Mouse (Mus musculus): ENCODE measurements around the gene Cpa4.

DNA sequence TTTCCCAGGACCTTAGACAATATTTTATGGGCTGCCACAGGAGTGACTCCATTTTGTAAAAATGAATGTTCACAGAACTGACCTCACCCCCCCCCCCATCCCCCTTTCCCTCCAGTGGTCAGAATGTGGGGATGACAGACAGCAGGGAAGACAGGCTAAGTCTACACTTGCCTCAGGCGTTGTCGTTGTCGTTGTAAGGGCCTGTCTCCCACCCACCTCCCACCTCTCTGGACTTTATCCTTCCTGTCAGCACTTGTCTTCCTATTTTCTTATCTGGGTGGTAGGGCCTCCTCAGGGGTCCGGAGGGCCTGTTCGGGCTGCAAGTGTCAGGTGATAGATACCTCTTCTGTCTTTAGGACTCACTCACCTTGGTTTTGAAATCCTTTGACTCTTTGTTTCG lies 25.9 kb upstream of the Cpa4 start:
- no peak for TF ChIP-seq CTCF (IDR thresholded peaks at IDR 0.05; ENCODE audit: control insufficient read depth, insufficient read depth, insufficient read length)
- TF ChIP-seq MAX (IDR thresholded peaks at IDR 0.05), result no peak
- no peak for TF ChIP-seq MYOD1 (IDR thresholded peaks at IDR 0.05; ENCODE audit: control insufficient read depth, insufficient read length, low read depth)
- no peak for TF ChIP-seq USF1 (IDR thresholded peaks at IDR 0.05; ENCODE audit: low read depth)
- no peak for TF ChIP-seq FOSL1 (IDR thresholded peaks at IDR 0.05; ENCODE audit: insufficient read depth, low read length, poor library complexity, severe bottlenecking)
- no peak for TF ChIP-seq CEBPB (IDR thresholded peaks at IDR 0.05; ENCODE audit: low read depth)
- no peak for TF ChIP-seq MYOG (IDR thresholded peaks at IDR 0.05; ENCODE audit: control insufficient read depth, extremely low read depth, insufficient read length)
